Mouse (Mus musculus) kidney, embryonic 16.5 days (tissue): Measurements from ENCODE around the gene Tmem139. TPM values are rescaled to one million over a fixed set of nuclear protein-coding genes. Genes with fewer than 3 reads are reported as not detected.

Experiments used
- polyA plus RNA-seq: library from polyadenylated mRNA; unstranded; fragments of >200 nt; fragmentation: Nextera tagmentation; extraction: Ambion mirVana; gene quantifications from 2 replicates; pipeline ENCODE4 v1.2.1, GENCODE M21; 2015

Gene Tmem139
- polyA plus RNA-seq, 1 experiment from 2014 or later: 4.9 TPM

Other genes starting within 250 kb of the Tmem139 start
- not detected in 2 replicates for gene Sva, start 223.6 kb upstream of the Tmem139 start, polyA plus RNA-seq
- gene Tas2r139, start 121.0 kb upstream of the Tmem139 start, polyA plus RNA-seq: not detected in 2 replicates
- gene Tas2r144, start 46.6 kb upstream of the Tmem139 start, polyA plus RNA-seq: not detected in 2 replicates
- 36.7 and 37.8 TPM in 2 replicates for gene Gstk1, start 16.0 kb upstream of the Tmem139 start, polyA plus RNA-seq
- gene Casp2, start 3.0 kb downstream of the Tmem139 start, polyA plus RNA-seq: 70.6 and 71.2 TPM in 2 replicates
- 0.17 and 0.29 TPM in 2 replicates for gene Clcn1, start 24.7 kb downstream of the Tmem139 start, polyA plus RNA-seq
- 0.11 and 0.13 TPM in 2 replicates for gene Fam131b, start 62.7 kb downstream of the Tmem139 start, polyA plus RNA-seq
- gene Zyx, start 87.7 kb downstream of the Tmem139 start, polyA plus RNA-seq: 115 and 130 TPM in 2 replicates
- gene Epha1, start 111.3 kb downstream of the Tmem139 start, polyA plus RNA-seq: 8.2 and 8.6 TPM in 2 replicates
- not detected in 2 replicates for gene Tas2r143, start 138.3 kb downstream of the Tmem139 start, polyA plus RNA-seq
- gene Tas2r135, start 143.5 kb downstream of the Tmem139 start, polyA plus RNA-seq: not detected in 2 replicates
- gene Tas2r126, start 172.6 kb downstream of the Tmem139 start, polyA plus RNA-seq: not detected in 2 replicates
- not detected in 2 replicates for gene Olfr458, start 203.2 kb downstream of the Tmem139 start, polyA plus RNA-seq
- gene Olfr457, start 214.4 kb downstream of the Tmem139 start, polyA plus RNA-seq: not detected in 2 replicates
- not detected in 2 replicates for gene Olfr456, start 225.2 kb downstream of the Tmem139 start, polyA plus RNA-seq